Mouse (Mus musculus) cortical plate, adult 2 months (tissue): ENCODE measurements around the gene Spaar. TPM values are rescaled to one million over a fixed set of nuclear protein-coding genes. Genes with fewer than 3 reads are reported as not detected.

ENCODE experiments used
- H3K27ac ChIP-seq: fragments of 200-500 bp; 2 replicates; pipeline ENCODE4 v1.5.1; 2012; ENCODE audit warnings: low read length, control low read depth, inconsistent platforms; ENCODE audit not compliant: insufficient read depth
- H3K4me1 ChIP-seq: fragments of 200-500 bp; 2 replicates; pipeline ENCODE4 v1.6.1; 2011; ENCODE audit warnings: low read length; ENCODE audit not compliant: control insufficient read depth, insufficient read depth
- H3K4me3 ChIP-seq: fragments of 200-500 bp; 2 replicates; pipeline ENCODE4 v1.5.1; 2011; ENCODE audit warnings: mild to moderate bottlenecking, low read length, control low read depth; ENCODE audit not compliant: insufficient read depth
- CTCF ChIP-seq: fragments of 200-500 bp; IDR thresholded peaks from 2 replicates; pipeline ENCODE4 v1.5.1; 2011; ENCODE audit warnings: mild to moderate bottlenecking, control low read depth, low read length; ENCODE audit not compliant: insufficient read depth; ENCODE audit errors: extremely low read depth
- POLR2A ChIP-seq: fragments of 200-500 bp; IDR thresholded peaks from 2 replicates; pipeline ENCODE4 v1.6.1; 2011; ENCODE audit warnings: mild to moderate bottlenecking, low read length, control low read depth; ENCODE audit not compliant: insufficient read depth; ENCODE audit errors: extremely low read depth
- polyA plus RNA-seq: library from polyadenylated mRNA; depleted of rRNA; stranded (reverse); fragments of >200 nt; gene quantifications from 2 replicates; pipeline ENCODE4 v1.2.3, GENCODE M21; 2012

Gene Spaar
- polyA plus RNA-seq, 1 experiment, result 1.1 TPM

GRCm38 (mm10) chr4:43709869-43710268 is 20.0 kb upstream of the Spaar start, which contains the start of gene Olfr71:
Gene Olfr71, minus strand, starts transcription at chr4:43710255.
- TF ChIP-seq POLR2A (no peak), CTCF (no peak)
- no peak within 1 kb of the TSS for H3K27ac ChIP-seq
- peaks cover 3% of the 10 kb centered on the region for H3K4me1 ChIP-seq
- H3K4me3 ChIP-seq, result no peak within 1 kb of the TSS

GRCm38 (mm10) chr4:43711821-43712220 is 18.0 kb upstream of the Spaar start:
- Histone ChIP-seq H3K4me1 (peaks cover 3% of the 10 kb centered on the region), H3K4me3 (no peak overlapping the region), H3K27ac (no peak overlapping the region)
- TF ChIP-seq POLR2A, result no peak
- TF ChIP-seq CTCF, result peak; percentile 72

DNA sequence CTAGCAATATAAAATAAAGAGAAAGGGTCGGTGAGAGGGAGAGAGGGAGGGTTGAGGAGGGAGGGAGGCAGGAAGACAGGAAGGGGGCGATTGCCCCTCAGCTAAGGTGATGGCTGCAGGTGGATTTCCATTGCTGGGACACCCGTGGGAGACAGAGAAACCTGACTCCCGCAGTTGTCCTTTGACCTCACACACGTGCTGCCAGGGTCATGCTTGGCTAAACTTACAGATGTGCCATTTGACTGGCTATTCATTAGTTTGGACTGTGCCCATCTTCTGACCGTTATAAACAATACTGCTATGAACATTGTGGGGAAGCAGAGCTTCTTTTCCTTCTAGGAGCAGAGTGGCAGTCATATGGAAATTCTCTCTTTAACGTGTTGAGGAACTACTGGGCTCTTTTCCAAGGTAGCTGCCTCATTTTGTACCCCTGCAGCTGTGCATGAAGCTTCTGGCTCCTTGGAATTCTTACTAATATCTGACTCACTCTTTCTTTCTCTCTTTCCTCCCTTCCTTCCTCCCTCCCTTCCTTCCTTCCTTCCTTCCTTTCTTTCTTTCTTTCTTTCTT is 16.1 kb upstream of the Spaar start:
- TF ChIP-seq POLR2A (no peak), CTCF (no peak)
- Histone ChIP-seq H3K4me3 (no peak overlapping the region), H3K27ac (no peak overlapping the region), H3K4me1 (peaks cover 3% of the 10 kb centered on the region)

GRCm38 (mm10) chr4:43720491-43721228 is 9.2 kb upstream of the Spaar start:
- TF ChIP-seq CTCF (no peak), POLR2A (no peak)
- Histone ChIP-seq H3K27ac (no peak overlapping the region), H3K4me1 (peaks cover 2% of the 10 kb centered on the region; the same call in 1 of the 2 replicates), H3K4me3 (no peak overlapping the region)

DNA sequence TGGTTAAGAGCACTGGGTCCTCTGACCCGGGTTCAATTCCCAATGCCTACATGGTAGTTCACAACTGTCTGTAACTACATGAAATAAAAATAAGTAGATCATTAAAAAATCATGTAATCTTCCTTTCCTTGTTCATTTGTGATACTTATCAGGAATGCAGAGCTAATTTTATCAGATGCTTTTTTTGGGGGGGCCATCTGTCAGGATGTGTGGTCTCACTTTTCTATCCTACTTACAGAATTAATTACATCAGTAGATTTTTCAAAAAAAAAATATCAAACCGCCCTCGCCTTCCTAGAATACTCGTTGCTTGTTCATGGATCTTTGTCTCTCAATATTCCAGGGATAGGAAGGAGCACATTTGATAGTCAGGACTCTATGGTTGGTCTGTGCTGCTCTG is 7.6 kb upstream of the Spaar start:
- no peak for TF ChIP-seq POLR2A
- Histone ChIP-seq H3K4me3 (no peak overlapping the region), H3K4me1 (peaks cover 2% of the 10 kb centered on the region; the same call in 1 of the 2 replicates), H3K27ac (no peak overlapping the region)

- H3K4me1 ChIP-seq, result peaks cover 2% of the 10 kb centered on the region; the same call in 1 of the 2 replicates
- TF ChIP-seq CTCF, result peak; percentile 42; the same call in 1 of the 2 replicates
- TF ChIP-seq POLR2A, result no peak
- no peak overlapping the region for H3K27ac ChIP-seq
- no peak overlapping the region for H3K4me3 ChIP-seq
These were observed 5.1 kb upstream of the Spaar start for GRCm38 (mm10) chr4:43724764-43725163.

DNA sequence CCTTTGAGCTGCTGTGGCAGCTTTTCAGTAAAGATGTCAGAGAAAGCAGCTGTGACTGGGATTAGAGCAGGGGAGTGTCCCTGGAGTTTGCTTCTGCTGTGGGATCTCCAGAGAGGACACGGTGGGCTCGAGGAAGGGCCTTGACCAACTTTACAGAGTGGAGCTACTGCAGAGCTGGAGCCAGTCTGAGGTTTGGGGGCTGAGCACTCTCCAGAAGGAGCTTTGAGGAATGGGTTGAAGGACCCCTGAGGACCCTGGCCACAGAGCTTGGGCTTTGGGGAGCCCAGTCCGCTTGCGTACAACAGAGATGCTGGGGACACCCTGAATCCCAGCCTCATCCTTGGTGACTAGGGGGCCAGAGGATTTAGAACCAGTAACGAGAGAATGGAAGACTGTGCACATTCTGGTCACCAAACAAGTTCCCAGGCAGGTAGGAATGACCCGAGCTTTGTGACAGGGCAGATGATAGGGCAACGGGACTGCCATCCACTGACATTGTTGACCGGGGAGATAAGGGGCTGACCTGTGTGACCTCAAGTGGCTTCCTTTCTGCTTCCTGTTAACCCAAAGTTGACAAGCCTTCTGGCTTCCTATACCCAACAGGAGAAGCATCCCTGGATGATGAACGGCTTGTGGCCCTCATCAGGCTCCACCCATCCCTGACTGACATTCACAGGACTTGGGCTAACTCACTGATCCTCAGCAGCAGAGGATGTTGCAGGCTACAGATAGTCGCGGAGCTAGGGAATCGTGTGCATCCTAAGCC is 3.4 kb upstream of the Spaar start:
- Histone ChIP-seq H3K4me3 (no peak overlapping the region), H3K27ac (no peak overlapping the region), H3K4me1 (no peaks in the 10 kb centered on the region)
- TF ChIP-seq POLR2A (no peak), CTCF (no peak)

GRCm38 (mm10) chr4:43726995-43727394 is 2.8 kb upstream of the Spaar start, which contains the start of gene Hrct1:
Gene Hrct1, plus strand, starts transcription at chr4:43727188.
- peak within 1 kb of the TSS; percentile 60; the same call in 1 of the 2 replicates for H3K27ac ChIP-seq
- no peaks in the 10 kb centered on the region for H3K4me1 ChIP-seq
- H3K4me3 ChIP-seq, result no peak within 1 kb of the TSS
- TF ChIP-seq CTCF (no peak), POLR2A (0 out of 2 replicates have a peak, but pooled peaks have one; percentile 25)

- Histone ChIP-seq H3K27ac (peak overlapping the region; percentile 60), H3K4me3 (no peak overlapping the region), H3K4me1 (no peaks in the 10 kb centered on the region)
- no peak for TF ChIP-seq CTCF
- no peak for TF ChIP-seq POLR2A
These were observed 1.9 kb upstream of the Spaar start for GRCm38 (mm10) chr4:43727718-43728575.
